Mouse (Mus musculus) right cerebral cortex, adult 18-20 months (tissue): Measurements from ENCODE around the gene Eif3i.

ENCODE experiments used
- DNase-seq: peaks from one replicate; pipeline ENCODE4 v3.0.0; 2022; ENCODE audit warnings: mixed read lengths

Eif3i gene

DNA sequence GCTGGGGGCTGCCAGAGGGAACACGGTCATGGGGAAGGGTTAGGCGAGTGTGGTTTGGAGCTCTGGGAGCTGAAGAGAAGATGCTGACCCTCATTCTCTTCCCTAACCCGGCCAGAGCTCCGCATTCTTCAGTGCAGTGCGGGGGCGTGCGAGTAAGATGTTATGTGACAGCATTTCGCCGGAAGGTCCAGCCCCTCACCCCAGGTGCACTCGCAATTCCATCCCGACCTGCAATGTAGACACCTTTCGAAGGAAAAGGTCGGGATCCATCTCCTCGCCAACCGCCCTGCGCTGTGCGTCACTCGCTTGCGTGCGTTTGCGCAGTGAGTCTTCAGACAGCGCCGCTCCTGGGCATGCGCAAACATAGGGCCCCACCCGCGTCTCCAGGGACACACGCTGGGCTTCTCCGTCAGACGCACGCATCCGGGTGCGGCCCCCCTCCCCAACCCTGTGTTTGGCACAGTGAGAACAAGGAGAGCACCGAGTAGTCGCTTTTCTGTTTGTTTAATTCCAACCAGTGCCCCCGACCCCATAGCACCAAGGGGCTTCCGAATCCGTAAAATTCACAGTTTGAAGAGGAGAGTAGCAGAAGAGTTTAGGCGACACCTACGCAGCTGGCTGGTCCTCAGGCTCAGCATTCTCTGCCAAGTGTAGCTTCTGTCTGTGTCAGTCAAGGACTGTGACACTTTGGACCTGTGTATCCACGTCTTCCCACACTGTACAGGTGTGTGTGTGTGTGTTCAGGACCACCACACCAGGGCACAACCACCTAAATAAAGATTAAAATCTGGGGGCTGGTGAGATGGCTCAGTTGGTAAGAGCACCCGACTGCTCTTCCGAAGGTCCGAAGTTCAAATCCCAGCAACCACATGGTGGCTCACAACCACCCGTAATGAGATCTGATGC lies 18.6 kb upstream of the Eif3i start, which contains the start of gene Iqcc:
Gene Iqcc (minus strand): TSS at position 314 of the 906 bp plus-strand sequence.
- DNase-seq = peak; percentile 98

DNA sequence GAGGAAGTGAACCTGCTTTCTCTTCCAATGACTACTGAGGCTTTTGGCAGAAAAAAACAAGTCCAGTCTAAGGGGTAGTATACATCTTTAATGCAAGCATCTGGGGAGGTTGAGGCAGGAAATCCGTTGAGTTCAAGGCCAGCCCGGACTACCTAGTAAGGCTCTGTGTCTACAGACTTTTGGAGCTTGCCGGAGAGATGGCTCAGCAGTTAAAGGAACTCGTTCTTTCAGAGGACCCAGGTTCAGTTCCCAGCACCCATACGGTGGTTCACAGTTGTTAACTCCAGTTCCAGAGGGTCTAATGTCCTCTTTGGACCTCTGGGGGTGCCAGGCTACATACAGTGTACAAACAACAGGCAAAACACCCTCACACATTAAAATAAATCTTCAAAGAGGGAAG lies 17.6 kb upstream of the Eif3i start:
- no peak for DNase-seq

DNA sequence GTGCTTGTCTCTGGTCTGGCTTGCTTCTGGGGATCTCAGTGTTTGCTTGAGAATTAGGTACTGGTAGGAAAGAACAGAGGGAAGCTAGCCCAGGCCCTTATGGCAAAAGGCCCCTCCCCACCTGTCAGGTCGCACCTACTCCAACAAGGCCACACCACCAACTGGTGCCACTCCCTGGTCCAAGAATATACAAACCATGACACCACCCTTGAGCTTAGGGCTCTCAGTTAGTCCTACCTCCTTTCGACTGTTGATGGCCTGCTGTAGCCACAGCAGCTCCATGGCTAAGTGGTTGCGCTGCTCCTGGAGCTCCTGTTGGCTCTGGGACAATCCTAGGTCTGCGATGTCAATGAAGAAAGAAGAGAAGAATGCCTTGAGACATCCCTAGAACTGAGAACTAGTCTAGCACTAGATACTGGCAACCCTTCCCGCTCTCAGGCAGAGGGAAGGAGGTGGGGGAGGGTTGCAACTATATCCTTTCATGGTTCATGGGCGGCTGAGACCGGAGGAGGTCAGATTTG lies 16.7 kb upstream of the Eif3i start:
- no peak for DNase-seq

DNA sequence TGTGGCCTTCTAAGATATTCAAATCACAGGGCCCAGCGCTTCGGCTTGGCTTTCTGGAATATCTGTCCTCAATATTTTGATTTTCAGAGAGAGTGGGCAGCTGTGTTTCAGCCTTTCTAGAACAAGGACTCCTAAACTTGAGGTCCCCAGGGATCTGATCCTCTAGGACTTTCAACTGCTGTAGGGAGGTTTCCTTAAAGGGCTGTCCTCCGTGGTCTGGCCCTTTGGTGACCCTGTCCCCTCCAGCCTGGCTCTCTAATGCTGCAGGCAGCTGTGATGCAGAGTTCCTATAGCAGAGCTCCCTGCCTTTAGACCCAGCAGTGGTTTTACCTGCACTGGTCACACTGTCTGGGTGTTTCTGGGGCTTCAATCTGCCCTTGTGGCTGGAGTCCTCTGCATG lies 16.2 kb upstream of the Eif3i start:
- no peak for DNase-seq

DNA sequence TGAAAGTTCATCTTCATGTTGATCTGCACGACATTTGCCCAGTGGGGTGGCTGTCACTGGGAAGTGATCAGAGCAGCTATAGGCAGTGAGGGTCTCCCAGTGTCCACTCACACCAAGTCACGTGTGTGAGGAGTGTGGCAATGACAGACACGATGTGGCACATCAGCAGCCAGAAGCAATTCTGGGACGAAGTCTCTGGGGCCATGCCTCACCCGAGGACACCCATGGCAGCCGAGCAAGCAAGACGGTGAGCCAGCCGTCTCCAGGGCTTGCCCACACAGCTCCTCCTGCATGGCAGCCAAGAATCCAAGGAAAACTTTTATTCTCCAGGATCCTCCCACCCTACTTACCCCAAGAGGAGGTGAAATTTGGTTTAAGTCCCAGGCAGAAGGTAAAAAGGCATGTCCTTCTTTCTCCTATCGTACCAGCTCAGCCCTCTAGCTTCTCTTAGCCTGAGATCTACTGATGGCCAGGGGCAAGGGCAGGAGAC lies 15.4 kb upstream of the Eif3i start:
- no peak for DNase-seq

DNA sequence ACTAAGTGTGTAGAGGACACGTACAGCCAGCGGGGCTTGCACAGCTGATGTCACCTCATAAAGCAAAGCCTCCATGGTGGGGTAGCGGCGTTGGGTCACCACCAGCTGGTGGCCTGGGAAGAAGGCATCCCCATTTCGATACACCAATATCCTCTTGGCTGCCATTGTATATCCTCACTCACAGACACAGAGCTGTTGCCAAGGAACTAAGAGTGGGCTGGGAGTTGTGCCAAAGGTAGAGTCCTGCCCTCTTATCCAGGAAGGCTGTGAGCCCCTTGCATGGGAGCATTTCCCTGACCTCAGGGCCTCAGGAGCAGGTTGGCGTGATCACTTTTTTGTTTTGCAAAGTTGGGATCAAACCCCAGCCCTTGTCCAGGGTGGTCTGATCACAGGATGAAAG lies 13.6 kb upstream of the Eif3i start, which contains the start of gene Dcdc2b:
Gene Dcdc2b (minus strand): TSS at position 165 of the 400 bp plus-strand sequence.
- DNase-seq = no peak

DNA sequence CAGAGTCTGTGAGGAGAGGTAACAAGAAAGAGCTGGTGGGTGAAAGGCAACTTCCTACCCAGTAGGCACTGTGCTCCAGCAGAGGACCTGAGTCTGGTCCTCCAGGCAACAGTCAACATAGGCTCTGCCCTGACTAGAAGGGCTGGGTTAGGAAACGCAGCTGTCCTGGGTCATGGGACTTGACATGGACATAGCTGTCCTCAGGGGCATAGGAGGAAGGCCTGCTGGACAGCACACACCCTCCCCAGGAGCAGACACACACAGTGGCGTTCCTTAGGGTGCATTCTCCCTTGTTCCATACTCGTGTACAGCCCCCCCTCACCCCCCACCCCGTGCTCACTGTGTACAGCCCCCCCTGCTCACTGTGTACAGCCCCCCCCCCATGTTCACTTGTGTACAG lies 10.0 kb upstream of the Eif3i start:
- no peak for DNase-seq

DNA sequence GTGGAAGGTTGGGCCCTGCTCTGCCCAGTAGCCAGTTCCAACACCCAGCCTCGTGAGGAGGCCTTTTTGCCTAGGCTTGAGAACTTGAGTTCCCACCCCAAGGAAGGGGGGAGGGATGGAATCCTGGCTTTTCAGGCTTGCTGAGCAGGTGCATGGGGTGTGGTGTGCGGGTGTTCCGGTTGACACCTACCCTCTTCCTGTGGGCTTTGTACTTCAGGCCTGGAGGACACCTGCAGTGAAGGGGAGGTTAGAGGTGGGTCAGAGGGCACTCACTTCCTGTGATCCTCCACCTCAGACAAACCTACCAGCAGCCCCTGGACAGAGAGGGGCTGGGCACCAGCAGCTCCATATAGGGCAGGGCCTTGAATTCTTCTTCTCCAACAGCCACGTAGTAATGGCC lies 9.6 kb upstream of the Eif3i start:
- DNase-seq = no peak

DNA sequence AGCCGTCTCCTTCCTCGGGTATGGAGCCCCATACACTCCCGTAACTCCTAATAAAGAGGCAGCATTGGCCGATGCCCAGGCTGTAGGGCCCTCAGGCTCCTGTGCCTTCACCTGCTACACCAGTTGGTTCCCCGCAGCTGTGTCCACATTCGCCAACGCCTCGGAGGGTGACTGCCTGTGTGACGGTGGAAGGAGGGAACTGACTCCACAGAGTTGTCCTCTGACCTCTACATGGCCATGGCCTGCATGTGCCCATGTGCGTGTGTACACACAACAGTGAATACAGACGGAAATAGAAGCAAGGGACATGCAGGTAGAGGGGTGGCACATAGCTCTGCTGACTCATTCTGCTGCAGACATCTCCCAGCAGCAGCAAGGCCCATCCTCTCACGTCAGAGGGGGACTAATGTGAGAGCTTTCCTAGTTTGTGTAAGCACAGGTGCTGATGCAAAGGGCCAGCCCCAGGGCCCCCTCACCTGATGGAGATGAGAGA lies 8.7 kb upstream of the Eif3i start:
- no peak for DNase-seq

DNA sequence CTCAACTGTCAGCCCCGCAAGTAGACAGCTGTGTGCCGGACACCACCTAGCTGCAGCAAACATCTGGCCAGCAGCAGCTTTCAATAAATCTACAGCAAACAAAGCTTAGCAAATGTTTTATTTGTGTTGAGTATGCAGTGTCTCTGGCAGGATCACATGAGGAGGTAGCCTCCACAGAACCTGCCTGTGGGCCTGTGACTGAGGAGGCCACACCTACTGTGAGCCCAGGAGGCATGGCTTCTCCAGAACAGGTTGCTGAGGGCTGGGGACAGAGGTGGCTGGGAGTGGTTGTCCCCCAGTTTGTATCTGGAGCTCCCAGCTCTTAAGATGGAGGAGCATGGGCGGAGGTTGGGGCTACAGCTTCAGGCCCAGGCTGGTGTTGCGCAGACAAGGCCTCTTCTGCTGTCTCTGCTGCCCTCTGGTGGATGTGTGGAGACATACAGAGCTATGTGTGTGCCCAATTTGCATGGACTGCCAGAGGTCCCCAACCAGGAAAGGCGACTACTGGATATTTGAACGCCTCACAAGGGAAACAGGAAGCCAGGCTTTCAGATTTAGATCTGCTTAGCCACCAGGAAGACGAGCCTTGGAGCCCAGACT lies 8.1 kb upstream of the Eif3i start:
- peak; percentile 82 for DNase-seq

DNA sequence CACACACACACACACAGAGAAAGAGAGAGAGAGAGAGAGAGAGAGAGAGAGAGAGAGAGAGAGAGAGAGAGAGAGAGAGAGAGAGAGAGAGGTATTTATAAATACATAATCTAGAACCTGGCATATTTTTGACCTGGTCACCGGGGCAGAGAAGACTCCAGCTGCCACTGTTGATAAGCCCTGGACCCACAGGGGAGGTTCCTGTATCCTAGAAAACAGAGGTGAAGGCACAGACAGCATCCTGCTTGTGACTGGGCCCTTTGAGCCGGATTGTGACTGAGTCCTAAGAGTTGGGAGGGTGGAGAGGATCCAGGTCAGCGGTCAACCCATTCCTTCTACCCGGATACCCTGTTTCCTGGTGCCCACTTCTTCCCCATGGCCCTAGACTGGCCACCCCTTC lies 11.6 kb downstream of the Eif3i start:
- no peak for DNase-seq

DNA sequence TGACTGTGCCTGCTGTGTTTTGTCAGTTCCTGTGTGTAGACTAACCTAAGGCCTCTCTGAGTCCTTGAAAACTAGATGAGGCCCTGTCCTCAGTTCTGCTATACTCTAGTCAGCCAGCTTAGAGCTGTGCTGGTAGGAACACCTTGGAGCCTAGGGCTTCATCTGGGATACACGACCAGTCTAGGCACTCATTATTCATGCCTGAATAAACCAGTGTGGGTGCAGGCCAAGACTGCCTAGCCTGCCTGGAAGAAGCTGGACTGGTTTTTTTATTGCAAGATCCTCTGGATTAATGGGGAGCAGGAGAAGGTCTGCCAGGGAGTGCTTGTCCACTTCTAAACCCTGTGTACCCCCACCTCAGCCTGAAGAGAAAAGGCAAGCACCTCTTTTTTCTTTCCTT lies 13.5 kb downstream of the Eif3i start:
- DNase-seq = no peak

DNA sequence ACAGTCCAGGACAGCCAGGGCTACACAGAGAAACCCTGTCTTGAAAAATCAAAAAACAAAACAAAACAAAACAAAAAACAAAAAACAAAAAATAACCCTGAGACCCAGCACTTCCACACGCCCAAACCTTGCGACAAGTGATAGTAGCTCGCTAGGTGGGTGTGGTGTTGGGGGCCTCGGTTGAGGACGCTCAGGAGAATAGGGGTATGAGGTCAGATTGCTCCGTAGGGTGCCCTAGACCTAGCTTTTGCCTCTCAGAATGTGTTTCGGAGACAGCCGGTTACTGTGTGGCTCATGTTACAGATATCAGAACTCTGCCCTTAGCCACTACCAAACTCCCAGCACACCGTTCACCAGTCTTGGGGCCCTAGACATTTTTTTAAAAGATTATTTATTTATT lies 14.7 kb downstream of the Eif3i start:
- no peak for DNase-seq

DNA sequence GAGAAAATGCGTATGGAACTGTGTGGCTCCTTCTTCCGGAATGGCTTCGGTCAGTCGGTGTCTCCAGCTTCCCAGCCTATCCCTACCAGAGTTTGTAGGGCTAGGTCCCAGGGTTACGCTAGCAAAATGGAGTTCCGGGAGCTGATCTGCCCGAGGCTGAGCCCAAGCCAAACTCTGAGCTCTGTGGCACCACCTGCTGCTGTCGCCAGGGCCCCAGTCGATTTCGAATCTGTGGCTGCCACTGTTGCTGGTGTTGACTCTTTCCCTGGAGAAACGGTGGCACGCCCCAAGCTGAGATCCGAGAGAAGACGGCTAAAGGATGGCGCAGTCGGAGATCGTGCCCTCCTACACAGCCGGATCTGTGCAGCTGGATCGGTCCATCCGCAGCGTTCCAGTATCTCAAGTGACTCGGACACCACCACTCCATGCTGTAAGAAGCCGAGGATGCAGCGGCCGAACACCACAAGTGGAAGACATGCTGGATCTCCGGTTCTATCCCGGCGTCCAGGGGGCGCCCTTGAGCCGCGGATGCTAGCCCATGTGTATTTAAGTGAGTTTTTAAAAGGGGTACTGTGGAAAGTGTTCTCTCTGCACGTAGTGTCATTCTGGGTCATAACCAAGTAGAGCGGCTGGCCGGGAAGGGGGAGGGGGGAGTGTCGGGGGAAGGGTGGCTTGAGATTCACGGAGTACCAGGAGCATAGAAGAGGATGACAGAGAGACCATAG lies 15.4 kb downstream of the Eif3i start:
- peak; percentile 78 for DNase-seq

DNA sequence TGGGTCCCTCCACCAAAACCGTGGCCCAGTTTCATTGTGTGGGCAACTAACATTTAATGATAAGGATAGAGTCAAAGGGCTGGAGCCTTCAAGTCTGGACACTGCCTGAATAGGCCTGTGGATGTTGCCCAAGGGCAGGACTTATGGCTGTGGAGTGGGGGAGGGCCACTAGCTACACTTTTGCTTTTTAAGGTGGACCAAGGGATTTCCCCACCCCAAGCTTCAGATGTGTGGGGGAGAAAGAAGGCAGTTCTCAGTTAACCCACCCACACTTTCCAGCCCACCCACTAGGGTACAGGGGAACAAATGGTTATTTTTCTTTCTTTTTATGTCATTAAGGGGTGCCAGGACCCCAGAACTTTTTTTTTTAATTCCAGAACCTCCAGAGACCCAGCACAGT lies 16.1 kb downstream of the Eif3i start:
- DNase-seq = no peak

DNA sequence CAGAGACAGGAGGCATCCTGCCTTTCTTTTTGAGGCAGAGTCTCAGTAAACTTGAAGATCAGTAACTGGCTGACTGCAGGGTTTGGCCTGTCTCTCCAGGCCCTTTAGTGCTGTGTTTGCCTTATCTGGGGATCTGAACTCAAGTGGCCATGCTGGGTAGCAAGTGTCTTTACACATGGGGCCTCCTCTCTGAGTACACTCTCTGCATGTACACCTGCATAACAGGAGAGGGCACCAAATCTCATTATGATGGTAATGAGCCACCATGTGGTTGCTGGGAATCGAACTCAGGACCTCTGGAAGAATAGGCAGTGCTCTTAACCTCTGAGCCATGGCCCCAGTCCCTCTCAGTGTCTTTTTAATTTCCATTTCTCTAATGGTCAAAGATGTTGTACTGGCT lies 18.2 kb downstream of the Eif3i start:
- no peak for DNase-seq

DNA sequence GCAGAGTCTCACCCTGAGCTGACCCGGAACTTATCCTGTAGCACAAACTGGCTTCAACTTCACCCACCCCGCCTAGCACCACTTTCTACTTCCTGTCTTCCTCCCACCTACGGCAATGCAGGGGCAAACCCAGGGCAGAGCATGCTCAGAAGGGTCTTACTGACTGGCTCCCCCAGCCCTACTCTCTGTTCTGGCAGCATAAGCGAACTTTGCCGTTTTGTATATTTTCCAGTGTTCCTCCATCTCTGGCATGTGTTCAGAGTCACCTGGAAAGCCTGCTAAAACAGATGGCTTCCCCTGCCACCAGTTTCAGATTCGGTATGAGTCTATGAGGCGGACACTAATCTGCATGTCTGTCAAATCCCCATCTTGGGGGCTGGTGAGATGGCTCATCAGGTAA lies 20.1 kb downstream of the Eif3i start:
- DNase-seq = no peak

DNA sequence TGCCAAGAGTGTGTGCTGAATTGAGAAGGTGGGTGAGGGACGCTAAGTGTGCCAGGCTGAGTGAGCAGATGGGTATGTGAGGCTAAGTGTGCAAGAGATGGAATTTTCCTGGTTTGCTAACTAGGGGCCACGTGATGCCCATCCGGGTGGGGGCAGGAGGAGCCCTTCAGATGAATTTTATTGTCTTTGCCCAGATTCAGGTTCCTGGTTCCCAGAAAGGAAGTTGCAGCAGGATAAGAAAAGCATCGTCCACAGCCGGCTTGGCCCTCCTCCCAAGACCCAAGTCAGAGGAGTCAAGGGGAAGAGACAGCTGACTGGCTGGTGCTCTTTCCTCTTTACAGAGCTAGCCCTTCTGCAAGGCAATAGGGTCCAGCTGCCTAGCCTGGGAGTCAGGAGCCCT lies 22.0 kb downstream of the Eif3i start, which contains the start of gene Fam167b:
Gene Fam167b (minus strand): TSS at position 84 of the 400 bp plus-strand sequence.
- DNase-seq = no peak

DNA sequence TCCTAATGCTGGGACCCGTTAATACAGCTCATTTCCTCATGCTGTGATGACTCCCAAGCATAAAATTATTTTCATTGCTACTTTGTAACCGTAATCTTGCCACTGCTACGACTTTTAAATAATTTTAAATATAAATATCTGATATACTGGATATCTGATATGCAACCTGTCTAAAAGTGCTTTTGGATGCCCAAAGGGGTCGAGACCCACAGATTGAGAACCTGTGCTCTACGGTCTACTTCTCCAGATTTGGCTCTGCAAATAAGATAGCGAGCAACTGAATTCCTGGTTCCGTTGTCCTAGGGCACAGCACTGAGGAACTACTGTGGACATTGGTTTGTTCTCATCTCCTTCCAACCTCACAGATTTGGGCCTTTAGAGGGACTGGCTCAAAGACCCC lies 22.8 kb downstream of the Eif3i start:
- DNase-seq = no peak

DNA sequence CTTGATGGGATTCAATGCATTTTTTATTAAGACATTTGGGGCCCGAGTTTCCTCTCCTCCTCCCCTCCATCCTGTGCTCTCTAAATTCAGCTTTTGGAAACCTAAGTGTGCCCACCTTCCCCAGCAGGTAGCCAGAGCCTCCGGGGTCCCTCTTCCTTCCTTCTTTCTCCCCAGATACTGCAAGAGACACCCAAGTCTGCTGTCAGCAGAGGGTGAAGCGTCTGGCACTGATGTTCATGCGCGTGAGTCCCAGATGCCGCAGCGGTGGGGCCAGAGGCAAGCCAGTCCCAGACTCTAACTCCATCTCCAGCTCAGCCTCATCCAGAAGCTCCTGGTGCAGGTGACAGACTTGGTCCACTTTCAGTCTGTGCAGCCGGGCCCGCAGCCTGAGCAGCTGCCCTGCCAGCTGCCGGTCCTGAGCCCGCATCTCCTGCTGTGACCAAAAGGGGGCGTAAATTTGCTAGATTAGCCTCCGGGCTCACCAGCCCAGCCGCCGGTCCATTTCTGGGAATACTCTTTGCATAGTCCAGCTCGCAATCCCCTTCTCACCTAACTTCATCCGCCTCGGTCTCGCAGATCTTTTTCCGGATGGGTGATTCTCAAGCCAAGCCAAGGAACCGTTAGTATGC lies 23.5 kb downstream of the Eif3i start:
- DNase-seq = peak; percentile 40

DNA sequence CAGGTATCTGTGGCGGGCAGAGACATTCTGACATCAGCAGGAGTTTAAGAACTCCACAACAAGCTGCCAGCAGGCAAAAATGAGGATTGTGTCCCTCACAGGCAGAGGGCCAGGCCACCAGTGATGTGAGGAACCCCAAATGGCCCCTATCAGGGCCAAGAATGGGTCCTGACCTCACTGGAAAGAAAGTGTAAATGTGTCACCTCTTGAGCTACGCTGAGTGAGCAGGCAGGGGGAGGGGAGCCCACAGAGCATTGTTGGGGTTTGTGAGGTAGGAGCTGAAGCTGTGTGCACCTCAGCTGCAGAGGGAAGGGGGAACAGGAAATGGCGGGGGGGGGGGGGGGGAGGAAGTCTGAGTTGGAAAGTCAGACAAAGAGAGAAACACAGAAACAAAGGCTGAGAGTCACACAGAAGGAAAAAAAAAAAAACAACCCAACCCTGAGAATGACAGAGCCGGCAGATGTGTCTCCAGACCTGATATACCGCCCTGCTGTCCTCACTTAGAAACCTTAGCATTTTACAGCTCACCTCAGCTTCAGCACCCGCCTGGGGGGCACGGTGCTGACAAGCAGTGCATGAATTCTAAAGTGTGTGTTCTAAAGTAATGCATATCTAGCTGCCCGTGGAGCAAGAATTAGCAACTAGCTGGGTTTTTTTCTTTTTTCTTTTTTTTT lies 25.1 kb downstream of the Eif3i start:
- no peak for DNase-seq

DNA sequence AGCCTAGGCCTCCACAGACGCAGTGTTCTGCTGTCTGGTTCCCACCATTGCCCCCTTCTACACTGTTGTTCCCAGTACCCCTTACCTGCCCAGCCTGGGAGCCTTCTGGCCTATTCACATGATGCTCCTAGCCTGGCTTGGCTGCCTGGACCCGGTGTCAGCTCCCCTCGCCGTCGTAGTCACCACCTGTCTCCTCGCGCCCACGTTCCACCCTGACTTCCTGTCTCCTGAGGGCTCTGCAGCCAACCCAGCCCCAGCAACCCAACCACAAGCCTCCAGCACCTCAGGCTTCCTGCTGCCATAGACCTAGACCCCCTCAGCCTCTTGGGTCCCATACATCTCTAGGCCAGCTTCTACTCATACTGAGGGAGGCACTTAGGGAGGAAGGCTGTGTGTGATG lies 27.0 kb downstream of the Eif3i start, which contains the start of gene Lck:
Gene Lck (minus strand): TSS at position 212 of the 400 bp plus-strand sequence.
- no peak for DNase-seq
